Mouse (Mus musculus) cerebellum, adult 2 months (tissue): ENCODE results near the gene Gpr155.

Experiments used
- CTCF ChIP-seq: fragments of 200-500 bp; IDR thresholded peaks from 2 replicates; pipeline ENCODE4 v1.5.1; 2011; ENCODE audit warnings: low read depth, mild to moderate bottlenecking, control low read depth, low read length, moderate library complexity, borderline replicate concordance; ENCODE audit not compliant: insufficient read depth
- POLR2A ChIP-seq: fragments of 200-500 bp; IDR thresholded peaks from 2 replicates; pipeline ENCODE4 v1.6.1; 2011; ENCODE audit warnings: low read length, control low read depth, borderline replicate concordance; ENCODE audit not compliant: insufficient read depth

- no peak for TF ChIP-seq POLR2A
- TF ChIP-seq CTCF: no peak
These were observed 34.4 kb downstream of the Gpr155 start for GRCm38 (mm10) chr2:73351927-73352374.
